Mouse (Mus musculus) lung, postnatal 0 days (tissue): ENCODE results near the gene Ccdc177.

Experiments
- CTCF ChIP-seq: IDR thresholded peaks from 2 replicates; pipeline ENCODE4 v1.5.1; 2016; ENCODE audit warnings: antibody characterized with exemption, mild to moderate bottlenecking
- EP300 ChIP-seq: IDR thresholded peaks from 2 replicates; pipeline ENCODE4 v1.6.1; 2016; ENCODE audit warnings: antibody characterized with exemption, mild to moderate bottlenecking, control low read depth

GRCm38 (mm10) chr12:80793535-80793934 is 33.0 kb upstream of the Ccdc177 start:
- TF ChIP-seq CTCF (no peak), EP300 (no peak)
